ENCODE assay signal across 29 mouse cellular contexts in genomic region chr17:63988710-63989109, GRCm38 (mm10).
DNase-seq lines count a peak whose midpoint lies in the region; ATAC-seq and TF ChIP-seq lines count a peak whose summit lies in the region.
"Had no signal": no experiment of that assay in that cellular context is flagged by ENCODE, and none has a peak within 500 bp of the region (broad histone marks: within the 10 kb centered on the region; RNA-seq: fewer than 3 reads in every experiment).

No protein-coding gene starts in this region.

- TF ChIP-seq EP300 in CH12.LX (IDR thresholded peaks at IDR 0.05; ENCODE audit: low read length): 0 out of 2 replicates have a peak, but pooled peaks have one; percentile 16

- H3K4me3 ChIP-seq in midbrain, embryonic 11.5 days (ENCODE audit: low read depth, low read length): no peak overlapping the region
- no peak overlapping the region for H3K4me3 ChIP-seq in midbrain, embryonic 14.5 days (replicated peaks; ENCODE audit: low read depth, low read length)
- H3K4me3 ChIP-seq in CH12.LX (replicated peaks in 1 of 3; ENCODE audit: low read depth in 2 of 3, low read length in 2 of 3, poor library complexity in 1 of 3) (no peak overlapping the region), myocyte (no peak overlapping the region)
- no peak overlapping the region for H3K4me3 ChIP-seq in forebrain, embryonic 16.5 days (replicated peaks; ENCODE audit: low read length)
- H3K4me3 ChIP-seq: heart, embryonic 12.5 days; heart, embryonic 15.5 days had no signal

- H3K27me3 ChIP-seq in midbrain, embryonic 11.5 days (ENCODE audit: control insufficient read depth, insufficient read depth, low read length): no peaks in the 10 kb centered on the region
- H3K27me3 ChIP-seq in midbrain, embryonic 14.5 days (ENCODE audit: control insufficient read depth, insufficient read depth, low read length): no peaks in the 10 kb centered on the region
- H3K27me3 ChIP-seq in CH12.LX (replicated peaks) (no peaks in the 10 kb centered on the region), myocyte (ENCODE audit: control insufficient read depth, insufficient read depth, insufficient read length) (no peaks in the 10 kb centered on the region)
- H3K27me3 ChIP-seq in forebrain, embryonic 16.5 days (replicated peaks; ENCODE audit: control insufficient read depth, insufficient read depth, low read length): no peaks in the 10 kb centered on the region
- H3K27me3 ChIP-seq: heart, embryonic 12.5 days; heart, embryonic 15.5 days; Patski had no signal

- no peak overlapping the region for H3K4me2 ChIP-seq in midbrain, embryonic 11.5 days
- no peak overlapping the region for H3K4me2 ChIP-seq in midbrain, embryonic 14.5 days (ENCODE audit: low read length)
- H3K4me2 ChIP-seq in CH12.LX (ENCODE audit: insufficient read depth, low read depth, poor library complexity, severe bottlenecking) (no peak overlapping the region), myocyte (ENCODE audit: low read depth) (no peak overlapping the region)
- no peak overlapping the region for H3K4me2 ChIP-seq in forebrain, embryonic 16.5 days (ENCODE audit: low read length)
- H3K4me2 ChIP-seq: heart, embryonic 12.5 days; heart, embryonic 15.5 days; hindbrain, embryonic 14.5 days had no signal

- DNase-seq in midbrain, embryonic 11.5 days (ENCODE audit: low spot score, missing footprints): peak; percentile 12
- no peak for DNase-seq in midbrain, embryonic 14.5 days
- peak; percentile 28 for DNase-seq in CH12.LX (ENCODE audit: extremely low read depth)
- DNase-seq in fat pad, adult 2 months (ENCODE audit: extremely low read depth, low read depth, low spot score): peak; percentile 43
- no peak for DNase-seq in frontal cortex, adult 2 months (ENCODE audit: extremely low spot score in 1 of 2, low spot score in 1 of 2)
- DNase-seq: adrenal gland, adult 2 months; adrenal gland, postnatal 14 days; B cell, adult 2 months; cerebellum, adult 11 months; cerebellum, adult 2 months; cerebellum, postnatal 10 days; cerebellum, postnatal 36 days; gastrocnemius, postnatal 10 days; gastrocnemius, postnatal 36 days; heart, adult 11 months; heart, postnatal 10 days; heart, postnatal 36 days; kidney, adult 18-20 months; kidney, adult 9 months had no signal

- no peaks in the 10 kb centered on the region for H3K9me3 ChIP-seq in midbrain, embryonic 11.5 days (ENCODE audit: control insufficient read depth, low read length)
- no peaks in the 10 kb centered on the region for H3K9me3 ChIP-seq in midbrain, embryonic 14.5 days (ENCODE audit: control insufficient read depth, low read length)
- no peaks in the 10 kb centered on the region for H3K9me3 ChIP-seq in CH12.LX (replicated peaks; ENCODE audit: low read length)
- H3K9me3 ChIP-seq in forebrain, embryonic 16.5 days (ENCODE audit: control insufficient read depth, low read length): no peaks in the 10 kb centered on the region
- H3K9me3 ChIP-seq: heart, embryonic 12.5 days; heart, embryonic 15.5 days had no signal

- no peak for TF ChIP-seq POLR2A in CH12.LX (IDR thresholded peaks at IDR 0.05; ENCODE audit: low read depth, low read length)
- no peak for TF ChIP-seq POLR2A in myocyte (IDR thresholded peaks at IDR 0.05; ENCODE audit: insufficient read length, low read depth)

- TF ChIP-seq CTCF in CH12.LX (conservative IDR thresholded peaks at IDR 0.05 in 1 of 2, IDR thresholded peaks at IDR 0.05 in 1 of 2; ENCODE audit: low read depth in 2 of 2, low read length in 2 of 2): no peak

- H3ac ChIP-seq in myocyte (ENCODE audit: control insufficient read depth, insufficient read length): no peak overlapping the region

- in situ Hi-C loops in CH12.LX (cut with MboI; ENCODE audit: low pct_ligation_motif_present, low pct_unique_long_range_greater_than_20kb, low sequenced_read_pairs): no loop called here

- no peak overlapping the region for H3K27ac ChIP-seq in midbrain, embryonic 11.5 days (ENCODE audit: low read depth, low read length)
- no peak overlapping the region for H3K27ac ChIP-seq in midbrain, embryonic 14.5 days (replicated peaks; ENCODE audit: low read depth, low read length)
- H3K27ac ChIP-seq in CH12.LX (ENCODE audit: insufficient read depth, low read depth): no peak overlapping the region
- H3K27ac ChIP-seq in forebrain, embryonic 16.5 days (ENCODE audit: low read length): no peak overlapping the region
- H3K27ac ChIP-seq: heart, embryonic 15.5 days; hindbrain, embryonic 14.5 days; hindbrain, postnatal 0 days had no signal

- H3K4me1 ChIP-seq in midbrain, embryonic 11.5 days (ENCODE audit: control insufficient read depth, insufficient read depth, low read length): no peaks in the 10 kb centered on the region
- no peaks in the 10 kb centered on the region for H3K4me1 ChIP-seq in midbrain, embryonic 14.5 days (ENCODE audit: control insufficient read depth, insufficient read depth, low read length)
- peaks cover 2 to 17% of the 10 kb centered on the region in 2 experiments; a peak in 2 of 4 replicates for H3K4me1 ChIP-seq in CH12.LX (ENCODE audit: control insufficient read depth in 1 of 2, insufficient read depth in 2 of 2)
- no peaks in the 10 kb centered on the region for H3K4me1 ChIP-seq in forebrain, embryonic 16.5 days (replicated peaks; ENCODE audit: control insufficient read depth, insufficient read depth, low read length)
- H3K4me1 ChIP-seq: heart, embryonic 15.5 days had no signal

- 78% methylated on average over 2 of the region's 2 CpGs for WGBS in midbrain, embryonic 11.5 days
- 65% methylated on average over 2 of the region's 2 CpGs for WGBS in midbrain, embryonic 14.5 days
- WGBS in forebrain, embryonic 16.5 days: 81% methylated on average over 2 of the region's 2 CpGs

- no peak for TF ChIP-seq RAD21 in CH12.LX (IDR thresholded peaks at IDR 0.05; ENCODE audit: low read depth, low read length)

- ATAC-seq in midbrain, embryonic 11.5 days (ENCODE audit: low FRiP score): no peak
- no peak for ATAC-seq in midbrain, embryonic 14.5 days (ENCODE audit: low FRiP score, low TSS enrichment)
- ATAC-seq in activated CD4-positive, CD25-positive, alpha-beta regulatory T cell, adult 4 months: no peak
- no peak for ATAC-seq in forebrain, embryonic 16.5 days
- ATAC-seq: forebrain, embryonic 14.5 days; hindbrain, postnatal 0 days; inflammation-experienced regulatory T-cells, adult 6 months; Patski had no signal

- no peaks in the 10 kb centered on the region for H3K79me2 ChIP-seq in CH12.LX (replicated peaks; ENCODE audit: control insufficient read depth, extremely low read depth, insufficient read depth, poor library complexity, severe bottlenecking)
- H3K79me2 ChIP-seq in myocyte (ENCODE audit: control insufficient read depth, insufficient read depth): no peaks in the 10 kb centered on the region

- no peaks in the 10 kb centered on the region for H3K36me3 ChIP-seq in midbrain, embryonic 11.5 days (ENCODE audit: control insufficient read depth, insufficient read depth, low read length)
- no peaks in the 10 kb centered on the region for H3K36me3 ChIP-seq in midbrain, embryonic 14.5 days (ENCODE audit: control insufficient read depth, insufficient read depth, low read length)
- no peaks in the 10 kb centered on the region for H3K36me3 ChIP-seq in CH12.LX (replicated peaks in 1 of 2; ENCODE audit: control insufficient read depth in 1 of 2, insufficient read depth in 1 of 2, low read length in 1 of 2)
- H3K36me3 ChIP-seq in myocyte (ENCODE audit: control insufficient read depth, insufficient read depth): peaks cover 11% of the 10 kb centered on the region
- H3K36me3 ChIP-seq in forebrain, embryonic 16.5 days (ENCODE audit: control insufficient read depth, insufficient read depth): no peaks in the 10 kb centered on the region
- H3K36me3 ChIP-seq: heart, embryonic 15.5 days had no signal

- dilution Hi-C loops in CH12.LX (cut with MboI; ENCODE audit: extremely low pct_ligation_motif_present, extremely low pct_unique_long_range_greater_than_20kb, low sequenced_read_pairs): no loop called here

- no peak overlapping the region for H3K9ac ChIP-seq in midbrain, embryonic 11.5 days (ENCODE audit: low read length)
- H3K9ac ChIP-seq in midbrain, embryonic 14.5 days (replicated peaks; ENCODE audit: low read length): no peak overlapping the region
- no peak overlapping the region for H3K9ac ChIP-seq in CH12.LX (ENCODE audit: insufficient read depth, low read depth)
- no peak overlapping the region for H3K9ac ChIP-seq in forebrain, embryonic 16.5 days (replicated peaks; ENCODE audit: low read depth, low read length)
- H3K9ac ChIP-seq: heart, embryonic 12.5 days; heart, embryonic 15.5 days; hindbrain, embryonic 14.5 days had no signal

TF ChIP-seq in CH12.LX, 34 proteins besides CTCF, POLR2A, EP300 and RAD21:
- TF ChIP-seq PAX5 (IDR thresholded peaks at IDR 0.05; ENCODE audit: low read length): no peak
- TF ChIP-seq MEF2A (IDR thresholded peaks at IDR 0.05; ENCODE audit: borderline replicate concordance, low read depth, low read length): peak; percentile 50; the same call in 1 of the 2 replicates

TF ChIP-seq in myocyte, 11 proteins besides CTCF, POLR2A, EP300 and RAD21:
- TF ChIP-seq TCF12 (IDR thresholded peaks at IDR 0.05; ENCODE audit: insufficient read depth, poor library complexity, severe bottlenecking) (no peak), REST (IDR thresholded peaks at IDR 0.05; ENCODE audit: insufficient read depth, insufficient read length) (no peak), SRF (IDR thresholded peaks at IDR 0.05; ENCODE audit: control insufficient read depth, insufficient read length, low read depth) (no peak), CEBPB (IDR thresholded peaks at IDR 0.05; ENCODE audit: insufficient read depth, poor library complexity, severe bottlenecking) (peak; percentile 93), MYOD1 (IDR thresholded peaks at IDR 0.05; ENCODE audit: control insufficient read depth in 1 of 3, insufficient read length in 2 of 3, low read depth in 2 of 3) (peak in 1 of 3 experiments; percentile 25)
TF ChIP-seq in myocyte: peak in this region for 2.

Comparison
In these comparisons a context has a peak if more than half of its experiments do, and no peak if none do; other contexts are left out.
1. DNase-seq: peak in midbrain, embryonic 11.5 days (single experiment), CH12.LX (single experiment) and fat pad, adult 2 months (single experiment); none in midbrain, embryonic 14.5 days (single experiment) and frontal cortex, adult 2 months (0 of 2).